Mouse (Mus musculus) stomach, postnatal 0 days (tissue): ENCODE data around the gene Fbxl3. TPM values are rescaled to one million over a fixed set of nuclear protein-coding genes. Genes with fewer than 3 reads are reported as not detected.

Source experiments
- ATAC-seq: fragments of 200-750 bp; cut with Nextera tagmentation; 2 replicates; pipeline ENCODE4 v1.8.0; 2017; ENCODE audit not compliant: low FRiP score, low TSS enrichment
- DNase-seq: peaks from one replicate; pipeline ENCODE4 v3.0.0-alpha.2; 2016; ENCODE audit warnings: low spot score
- H3K27ac ChIP-seq: fragments of 300-500 bp; sonication (generic); replicated peaks from 2 replicates; pipeline ENCODE4 v1.5.1; 2014; ENCODE audit warnings: mild to moderate bottlenecking, control low read depth
- H3K27me3 ChIP-seq: fragments of 300-500 bp; sonication (generic); 2 replicates; pipeline ENCODE4 v1.6.1; 2014; ENCODE audit warnings: low read length; ENCODE audit not compliant: control insufficient read depth, insufficient read depth
- H3K36me3 ChIP-seq: fragments of 300-500 bp; sonication (generic); 2 replicates; pipeline ENCODE4 v1.6.1; 2014; ENCODE audit warnings: low read length, mixed read lengths; ENCODE audit not compliant: control insufficient read depth, insufficient read depth
- H3K4me1 ChIP-seq: fragments of 300-500 bp; sonication (generic); replicated peaks from 2 replicates; pipeline ENCODE4 v1.6.1; 2014; ENCODE audit warnings: antibody characterized with exemption; ENCODE audit not compliant: control insufficient read depth, insufficient read depth
- H3K4me2 ChIP-seq: fragments of 300-500 bp; sonication (generic); replicated peaks from 2 replicates; pipeline ENCODE4 v1.6.1; 2014; ENCODE audit warnings: low read depth, mild to moderate bottlenecking, control low read depth, moderate library complexity
- H3K4me3 ChIP-seq: fragments of 300-500 bp; sonication (generic); 2 replicates; pipeline ENCODE4 v1.5.1; 2014; ENCODE audit warnings: low read depth, low read length, control low read depth
- H3K9ac ChIP-seq: fragments of 300-500 bp; sonication (generic); 2 replicates; pipeline ENCODE4 v1.6.1; 2014; ENCODE audit warnings: mild to moderate bottlenecking, low read length, control low read depth, mixed read lengths
- H3K9me3 ChIP-seq: fragments of 300-500 bp; sonication (generic); 2 replicates; pipeline ENCODE4 v1.6.1; 2016; ENCODE audit warnings: low read length; ENCODE audit not compliant: control insufficient read depth
- CTCF ChIP-seq: IDR thresholded peaks from 2 replicates; pipeline ENCODE4 v1.5.1; 2016; ENCODE audit warnings: antibody characterized with exemption, low read depth, mild to moderate bottlenecking, moderate library complexity
- EP300 ChIP-seq: optimal IDR thresholded peaks from 2 replicates; pipeline ENCODE3; 2016; ENCODE audit warnings: antibody characterized with exemption
- WGBS: fragments of 180-500 bp; shearing (Covaris S2); extraction: QIAGEN DNeasy Blood & Tissue Kit; methylation state at CpG from one replicate; pipeline ENCODE4 v1.1.7; 2014; 5-methylcytosine and 5-hydroxymethylcytosine counted together
- polyA plus RNA-seq: library from polyadenylated mRNA; unstranded; fragments of >200 nt; fragmentation: Nextera tagmentation; extraction: Ambion mirVana; gene quantifications from 2 replicates; pipeline ENCODE4 v1.2.1, GENCODE M21; 2015

Gene Fbxl3
- polyA plus RNA-seq, 1 experiment from 2014 or later = 16.2 TPM

- 80% methylated on average over 9 of the region's 9 CpGs for WGBS
- DNase-seq (no peak), ATAC-seq (no peak)
- Histone ChIP-seq H3K36me3 (peaks cover 7% of the 10 kb centered on the region; the same call in 1 of the 2 replicates), H3K27me3 (no peaks in the 10 kb centered on the region), H3K9me3 (no peaks in the 10 kb centered on the region), H3K4me2 (no peak overlapping the region), H3K4me3 (no peak overlapping the region), H3K9ac (no peak overlapping the region), H3K27ac (no peak overlapping the region), H3K4me1 (no peaks in the 10 kb centered on the region)
- no peak for TF ChIP-seq EP300
- TF ChIP-seq CTCF = no peak
Observed at GRCm38 (mm10) chr14:103079209-103079977, 20.0 kb downstream of the Fbxl3 start.

GRCm38 (mm10) chr14:103078006-103078912, 21.1 kb downstream of the Fbxl3 start:
- no peak overlapping the region for H3K27ac ChIP-seq
- WGBS = 84% methylated on average over 16 of the region's 16 CpGs
- no peak for ATAC-seq

GRCm38 (mm10) chr14:103077272-103078005, 21.9 kb downstream of the Fbxl3 start:
- Histone ChIP-seq H3K9ac (no peak overlapping the region), H3K4me3 (no peak overlapping the region), H3K9me3 (no peaks in the 10 kb centered on the region), H3K27ac (no peak overlapping the region), H3K36me3 (peaks cover 9% of the 10 kb centered on the region; the same call in 1 of the 2 replicates), H3K4me2 (no peak overlapping the region), H3K27me3 (no peaks in the 10 kb centered on the region), H3K4me1 (no peaks in the 10 kb centered on the region)
- WGBS = 91% methylated on average over 9 of the region's 9 CpGs
- TF ChIP-seq EP300 (no peak), CTCF (no peak)
- DNase-seq = no peak
- no peak for ATAC-seq

More at GRCm38 (mm10) chr14:103078006-103078912, 21.1 kb downstream of the Fbxl3 start:
- H3K9ac ChIP-seq = no peak overlapping the region
- no peaks in the 10 kb centered on the region for H3K9me3 ChIP-seq
- DNase-seq = no peak
- no peaks in the 10 kb centered on the region for H3K4me1 ChIP-seq
- no peak overlapping the region for H3K4me3 ChIP-seq
- TF ChIP-seq EP300 (no peak), CTCF (no peak)
- no peaks in the 10 kb centered on the region for H3K27me3 ChIP-seq
- H3K36me3 ChIP-seq = peaks cover 8% of the 10 kb centered on the region; the same call in 1 of the 2 replicates
- H3K4me2 ChIP-seq = no peak overlapping the region

GRCm38 (mm10) chr14:103075166-103075565, 24.2 kb downstream of the Fbxl3 start:
- no peak for DNase-seq
- Histone ChIP-seq H3K9ac (no peak overlapping the region), H3K9me3 (no peaks in the 10 kb centered on the region), H3K4me1 (no peaks in the 10 kb centered on the region), H3K4me3 (no peak overlapping the region), H3K27ac (no peak overlapping the region), H3K27me3 (no peaks in the 10 kb centered on the region), H3K36me3 (peaks cover 9% of the 10 kb centered on the region; the same call in 1 of the 2 replicates), H3K4me2 (no peak overlapping the region)
- no peak for TF ChIP-seq CTCF
- no peak for TF ChIP-seq EP300
- ATAC-seq = no peak
- WGBS = 85% methylated on average over 7 of the region's 7 CpGs

- H3K4me2 ChIP-seq = no peak overlapping the region
- H3K27ac ChIP-seq = no peak overlapping the region
- H3K9me3 ChIP-seq = no peaks in the 10 kb centered on the region
- ATAC-seq (no peak), DNase-seq (no peak)
- H3K4me1 ChIP-seq = no peaks in the 10 kb centered on the region
- H3K36me3 ChIP-seq = peaks cover 9% of the 10 kb centered on the region; the same call in 1 of the 2 replicates
- H3K9ac ChIP-seq = no peak overlapping the region
- no peak for TF ChIP-seq EP300
- TF ChIP-seq CTCF = no peak
- no peak overlapping the region for H3K4me3 ChIP-seq
- WGBS = 95% methylated on average over 8 of the region's 8 CpGs
- no peaks in the 10 kb centered on the region for H3K27me3 ChIP-seq
Observed at GRCm38 (mm10) chr14:103073825-103074224, 25.5 kb downstream of the Fbxl3 start.
